Mouse (Mus musculus) hindbrain, embryonic 12.5 days (tissue): ENCODE measurements around the gene Rnf8. TPM values are rescaled to one million over a fixed set of nuclear protein-coding genes. Genes with fewer than 3 reads are reported as not detected.
A peak's percentile ranks its signal among the peaks of the same experiment; 100 is the strongest.

Experiments
- ATAC-seq: fragments of 200-750 bp; cut with Nextera tagmentation; 2 replicates; pipeline ENCODE4 v1.8.0; 2017; ENCODE audit warnings: moderate TSS enrichment; ENCODE audit not compliant: low FRiP score
- H3K27ac ChIP-seq: fragments of 300-500 bp; sonication (generic); 2 replicates; pipeline ENCODE4 v1.5.1; 2016; ENCODE audit warnings: mild to moderate bottlenecking
- H3K27me3 ChIP-seq: fragments of 300-500 bp; sonication (generic); 2 replicates; pipeline ENCODE4 v1.6.1; 2016; ENCODE audit warnings: mild to moderate bottlenecking
- H3K36me3 ChIP-seq: fragments of 300-500 bp; sonication (generic); 2 replicates; pipeline ENCODE4 v1.6.1; 2016; ENCODE audit warnings: mild to moderate bottlenecking
- H3K4me1 ChIP-seq: fragments of 300-500 bp; sonication (generic); 2 replicates; pipeline ENCODE4 v1.6.1; 2016
- H3K4me2 ChIP-seq: fragments of 300-500 bp; sonication (generic); replicated peaks from 2 replicates; pipeline ENCODE4 v1.6.1; 2016; ENCODE audit warnings: mild to moderate bottlenecking
- H3K4me3 ChIP-seq: fragments of 300-500 bp; sonication (generic); 2 replicates; pipeline ENCODE4 v1.5.1; 2016; ENCODE audit warnings: mild to moderate bottlenecking
- H3K9ac ChIP-seq: fragments of 300-500 bp; sonication (generic); 2 replicates; pipeline ENCODE4 v1.6.1; 2016; ENCODE audit warnings: mild to moderate bottlenecking, moderate library complexity
- H3K9me3 ChIP-seq: fragments of 300-500 bp; sonication (generic); replicated peaks from 2 replicates; pipeline ENCODE4 v1.6.1; 2016; ENCODE audit warnings: mild to moderate bottlenecking
- WGBS: fragments of 180-500 bp; shearing (Covaris S2); methylation state at CpG from one replicate; pipeline ENCODE4 v1.1.7; 2016; 5-methylcytosine and 5-hydroxymethylcytosine counted together
- polyA plus RNA-seq: library from polyadenylated mRNA; unstranded; fragments of >200 nt; fragmentation: Nextera tagmentation; extraction: Ambion mirVana; gene quantifications from 2 replicates; pipeline ENCODE4 v1.2.1, GENCODE M21; 2016

Rnf8 gene
- polyA plus RNA-seq: 100 and 105 TPM in 2 replicates

DNA sequence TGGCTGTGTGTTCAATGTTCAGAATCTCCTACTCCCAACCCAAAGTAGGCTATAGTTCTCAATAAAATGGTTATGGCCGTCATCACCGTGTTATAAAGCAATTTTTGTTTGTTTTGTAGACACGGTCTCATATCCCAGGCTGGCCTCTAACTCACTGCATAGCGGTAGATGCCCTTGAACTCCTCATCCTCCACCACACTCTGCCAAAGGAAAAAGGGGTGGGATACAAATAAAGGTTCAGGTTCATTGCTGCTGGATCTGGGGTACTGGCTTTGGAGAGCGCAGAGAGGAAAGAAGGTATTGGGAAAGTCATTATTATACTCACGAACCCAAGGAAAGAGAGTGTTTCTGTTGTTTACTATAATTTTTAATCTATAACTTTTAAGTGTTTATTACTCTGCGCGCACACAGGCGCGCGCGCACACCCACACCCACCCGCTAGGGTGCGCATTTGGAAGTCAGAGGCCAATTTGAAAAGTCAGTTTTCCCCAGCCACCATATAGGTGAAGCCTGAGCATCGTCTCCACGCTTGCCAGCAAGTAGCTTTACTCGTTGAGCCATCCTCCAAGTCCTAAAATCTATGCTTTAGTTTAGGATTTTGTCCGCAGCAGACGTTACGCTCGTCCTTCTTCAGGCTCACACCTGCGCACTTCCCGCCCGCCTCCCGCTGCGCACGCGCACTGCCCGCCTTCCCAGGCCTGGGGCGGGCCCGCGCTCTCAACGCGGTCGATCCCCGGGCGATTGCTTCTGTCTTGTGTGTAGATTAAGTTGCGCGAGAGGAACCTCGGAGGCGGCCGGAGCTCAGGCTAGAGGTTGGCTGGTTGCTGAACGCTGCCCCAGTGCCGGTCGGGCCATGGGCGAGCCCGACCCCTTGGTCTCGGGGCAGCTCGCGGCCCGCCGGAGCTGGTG is at the start of gene Rnf8, which contains the start of gene Gm28043:
Rnf8 (plus strand) TSS at position 676 of the 909 bp plus-strand sequence.
Gm28043 (plus strand) TSS at position 762 of the 909 bp plus-strand sequence.
- ATAC-seq: peak; percentile 88
- Histone ChIP-seq H3K9ac (peak within 1 kb of the TSS; percentile 99), H3K9me3 (no peaks in the 10 kb centered on the region), H3K36me3 (peaks cover 10% of the 10 kb centered on the region), H3K4me2 (peak within 1 kb of the TSS; percentile 68), H3K4me3 (peak within 1 kb of the TSS; percentile 98), H3K27ac (peak within 1 kb of the TSS; percentile 96), H3K4me1 (peaks cover 32% of the 10 kb centered on the region), H3K27me3 (0 out of 2 replicates have a peak, but pooled peaks cover 3% of the 10 kb centered on the region)
- WGBS: 2% methylated on average over 52 of the region's 52 CpGs

DNA sequence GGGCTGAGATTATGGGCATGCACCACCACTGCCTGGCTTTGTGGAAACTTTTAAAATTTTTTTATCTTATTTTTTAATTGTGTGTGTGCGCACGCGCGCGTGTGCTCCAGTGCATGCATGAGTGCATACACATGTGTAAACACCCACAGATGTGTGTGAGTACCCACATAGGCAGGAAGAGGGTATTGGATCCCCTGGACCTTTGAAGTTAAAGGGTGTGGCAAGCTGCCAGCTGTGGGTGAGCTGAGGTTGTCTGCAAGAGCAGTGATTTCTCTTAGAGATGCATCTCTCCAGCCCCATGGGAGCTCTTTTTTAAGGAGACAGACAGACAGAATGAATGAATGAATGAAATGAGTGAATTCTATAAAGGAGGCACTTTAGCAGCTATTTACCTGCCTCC is 49.1 kb upstream of the Rnf8 start:
- H3K27ac ChIP-seq: no peak overlapping the region
- no peaks in the 10 kb centered on the region for H3K9me3 ChIP-seq
- no peaks in the 10 kb centered on the region for H3K27me3 ChIP-seq
- ATAC-seq: no peak
- 97% methylated on average over 5 of the region's 5 CpGs for WGBS
- H3K4me2 ChIP-seq: no peak overlapping the region
- H3K4me1 ChIP-seq: no peaks in the 10 kb centered on the region
- no peak overlapping the region for H3K4me3 ChIP-seq
- peaks cover 29% of the 10 kb centered on the region for H3K36me3 ChIP-seq
- no peak overlapping the region for H3K9ac ChIP-seq

DNA sequence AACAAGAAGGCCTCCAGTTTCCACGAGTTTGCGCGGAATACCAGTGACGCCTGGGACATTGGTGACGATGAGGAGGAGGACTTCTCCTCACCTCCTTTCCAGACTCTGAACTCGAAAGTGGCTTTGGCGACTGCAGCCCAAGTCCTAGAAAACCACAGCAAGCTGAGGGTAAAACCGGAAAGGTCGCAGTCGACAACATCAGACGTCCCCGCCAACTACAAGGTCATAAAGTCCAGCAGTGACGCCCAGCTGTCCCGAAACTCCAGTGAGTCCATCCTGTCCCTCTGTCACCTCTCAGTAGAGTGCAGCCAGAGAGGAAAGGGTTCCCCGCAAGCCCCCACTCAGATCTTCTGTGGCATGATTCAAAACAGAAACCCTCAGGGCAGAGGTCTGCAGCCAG is 46.2 kb upstream of the Rnf8 start:
- Histone ChIP-seq H3K9me3 (no peaks in the 10 kb centered on the region), H3K27me3 (no peaks in the 10 kb centered on the region), H3K4me3 (no peak overlapping the region), H3K9ac (no peak overlapping the region), H3K36me3 (peaks cover 56% of the 10 kb centered on the region), H3K27ac (no peak overlapping the region), H3K4me1 (no peaks in the 10 kb centered on the region), H3K4me2 (no peak overlapping the region)
- WGBS: 87% methylated on average over 15 of the region's 15 CpGs
- no peak for ATAC-seq

DNA sequence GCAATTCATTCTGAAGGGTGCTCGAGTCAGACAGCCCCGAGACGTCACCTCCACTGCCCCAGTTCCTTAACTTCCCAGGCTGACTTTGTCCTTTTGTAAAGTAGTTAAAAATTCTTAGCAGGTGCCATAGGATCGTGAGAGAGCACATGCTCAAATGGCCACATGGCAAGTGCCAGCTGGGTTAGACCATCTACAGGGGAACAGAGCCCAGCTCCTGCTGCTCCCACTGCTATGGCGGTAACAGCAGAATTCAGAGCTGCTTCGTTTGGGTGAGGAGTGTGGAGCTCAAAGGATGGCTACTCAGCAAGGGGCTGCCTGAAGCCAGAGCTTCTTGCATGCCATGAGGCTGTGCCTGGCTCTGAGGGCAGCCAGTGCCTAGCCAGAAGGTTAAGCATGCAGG is 44.8 kb upstream of the Rnf8 start:
- Histone ChIP-seq H3K9ac (no peak overlapping the region), H3K4me3 (no peak overlapping the region), H3K27me3 (no peaks in the 10 kb centered on the region), H3K4me2 (no peak overlapping the region), H3K9me3 (no peaks in the 10 kb centered on the region), H3K4me1 (no peaks in the 10 kb centered on the region), H3K36me3 (peaks cover 64% of the 10 kb centered on the region), H3K27ac (no peak overlapping the region)
- 80% methylated on average over 6 of the region's 6 CpGs for WGBS
- no peak for ATAC-seq

DNA sequence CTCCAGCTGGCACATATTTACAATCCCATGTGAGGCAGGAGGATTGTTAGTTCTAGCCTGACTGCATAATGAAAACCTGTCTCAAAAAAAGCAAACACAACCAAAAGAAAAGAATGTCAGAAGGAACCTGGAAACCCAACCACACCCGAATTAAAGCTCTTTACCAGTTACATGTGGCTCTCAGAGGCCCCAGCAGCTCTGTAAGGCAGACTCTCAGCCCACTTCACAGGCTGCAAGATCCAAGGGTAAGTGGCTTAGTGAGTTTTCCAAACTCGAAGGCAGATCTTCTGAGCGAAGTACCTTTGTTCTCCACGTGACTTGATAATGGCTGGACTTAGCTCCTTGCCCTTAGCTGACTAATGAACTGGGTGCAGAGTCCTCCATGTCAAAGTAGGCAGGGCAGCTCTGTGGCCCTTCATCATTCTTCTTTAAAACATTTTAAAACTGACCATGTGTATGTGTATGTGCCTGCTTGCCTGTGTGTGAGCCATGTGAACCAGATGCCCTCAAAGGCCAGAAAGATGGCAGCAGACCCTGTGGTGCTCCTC is 34.9 kb upstream of the Rnf8 start:
- H3K27me3 ChIP-seq: no peaks in the 10 kb centered on the region
- no peaks in the 10 kb centered on the region for H3K9me3 ChIP-seq
- H3K4me2 ChIP-seq: no peak overlapping the region
- H3K4me3 ChIP-seq: no peak overlapping the region
- no peak for ATAC-seq
- WGBS: 92% methylated on average over 4 of the region's 4 CpGs
- peaks cover 83% of the 10 kb centered on the region for H3K36me3 ChIP-seq
- no peak overlapping the region for H3K27ac ChIP-seq
- H3K9ac ChIP-seq: no peak overlapping the region
- H3K4me1 ChIP-seq: no peaks in the 10 kb centered on the region; the same call in 1 of the 2 replicates

DNA sequence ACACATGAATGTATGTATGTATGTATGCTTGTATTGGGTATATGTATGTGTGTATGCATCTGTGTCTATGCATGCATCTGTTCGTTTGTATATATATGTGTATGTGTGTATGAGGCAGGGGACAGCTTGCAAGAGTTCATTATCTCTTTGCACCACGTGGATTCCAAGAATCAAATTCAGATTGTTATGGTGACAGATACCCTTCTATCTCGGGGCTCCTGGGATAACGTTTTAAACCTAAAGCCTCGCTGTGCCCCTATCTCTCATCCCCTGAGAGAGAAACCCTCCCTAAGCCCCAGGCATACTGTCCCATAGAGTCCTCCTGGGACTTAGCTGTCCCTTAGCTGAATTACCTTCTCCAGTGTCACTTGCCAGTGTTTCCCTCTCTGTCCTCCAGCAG is 31.0 kb upstream of the Rnf8 start:
- H3K27ac ChIP-seq: no peak overlapping the region
- no peak overlapping the region for H3K4me2 ChIP-seq
- no peaks in the 10 kb centered on the region; the same call in 1 of the 2 replicates for H3K4me1 ChIP-seq
- H3K9me3 ChIP-seq: no peaks in the 10 kb centered on the region
- H3K27me3 ChIP-seq: no peaks in the 10 kb centered on the region
- H3K9ac ChIP-seq: no peak overlapping the region
- ATAC-seq: no peak
- no peak overlapping the region for H3K4me3 ChIP-seq
- peaks cover 59% of the 10 kb centered on the region for H3K36me3 ChIP-seq
- 91% methylated on average over 5 of the region's 5 CpGs for WGBS

DNA sequence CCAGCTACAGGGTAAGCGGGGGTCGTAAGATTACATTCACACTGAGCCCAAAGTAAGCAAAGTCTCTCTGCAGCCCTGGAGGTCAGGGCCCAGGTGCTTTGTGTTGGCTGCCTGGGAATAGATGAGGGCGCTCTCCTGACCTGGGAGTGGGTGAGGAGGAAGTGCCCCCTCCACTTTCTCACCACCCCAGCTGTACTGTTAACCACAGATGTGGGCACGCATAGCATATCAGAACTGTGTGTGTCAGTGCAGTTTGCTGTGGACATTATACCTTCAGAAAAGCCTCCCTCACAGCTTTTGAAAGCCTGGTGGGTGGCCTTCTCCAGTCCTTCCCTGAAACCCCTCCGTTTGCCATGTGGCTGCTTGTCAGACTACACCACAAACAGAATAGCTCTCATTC is 30.3 kb upstream of the Rnf8 start:
- Histone ChIP-seq H3K4me3 (no peak overlapping the region), H3K4me2 (no peak overlapping the region), H3K9ac (no peak overlapping the region), H3K4me1 (peaks cover 7% of the 10 kb centered on the region), H3K9me3 (no peaks in the 10 kb centered on the region), H3K27ac (no peak overlapping the region), H3K27me3 (no peaks in the 10 kb centered on the region), H3K36me3 (peaks cover 53% of the 10 kb centered on the region)
- WGBS: 78% methylated on average over 5 of the region's 5 CpGs
- ATAC-seq: no peak

DNA sequence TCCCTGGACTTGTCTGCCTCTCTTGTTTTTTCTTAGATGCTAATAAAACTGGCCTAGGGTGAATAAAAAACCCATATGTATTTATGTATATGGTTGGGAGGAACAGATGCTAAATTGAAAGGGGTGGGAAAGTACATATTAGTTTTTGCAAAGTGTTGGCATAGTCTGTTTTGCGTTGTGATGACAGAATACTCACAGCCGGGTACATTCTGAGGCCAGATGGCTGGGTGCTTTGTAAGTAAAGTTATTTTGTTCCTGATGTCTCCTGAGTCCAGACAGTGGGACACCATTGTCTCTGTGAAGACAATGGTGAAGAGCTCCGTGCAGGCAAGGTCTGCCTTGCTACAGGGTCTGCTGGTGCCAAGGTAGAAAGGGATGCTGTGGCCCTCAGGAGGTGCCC is 29.9 kb upstream of the Rnf8 start:
- 75% methylated on average over 3 of the region's 3 CpGs for WGBS
- Histone ChIP-seq H3K27ac (no peak overlapping the region), H3K36me3 (peaks cover 48% of the 10 kb centered on the region), H3K27me3 (no peaks in the 10 kb centered on the region), H3K4me2 (no peak overlapping the region), H3K4me3 (no peak overlapping the region), H3K4me1 (peaks cover 12% of the 10 kb centered on the region), H3K9me3 (no peaks in the 10 kb centered on the region), H3K9ac (no peak overlapping the region)
- no peak for ATAC-seq

DNA sequence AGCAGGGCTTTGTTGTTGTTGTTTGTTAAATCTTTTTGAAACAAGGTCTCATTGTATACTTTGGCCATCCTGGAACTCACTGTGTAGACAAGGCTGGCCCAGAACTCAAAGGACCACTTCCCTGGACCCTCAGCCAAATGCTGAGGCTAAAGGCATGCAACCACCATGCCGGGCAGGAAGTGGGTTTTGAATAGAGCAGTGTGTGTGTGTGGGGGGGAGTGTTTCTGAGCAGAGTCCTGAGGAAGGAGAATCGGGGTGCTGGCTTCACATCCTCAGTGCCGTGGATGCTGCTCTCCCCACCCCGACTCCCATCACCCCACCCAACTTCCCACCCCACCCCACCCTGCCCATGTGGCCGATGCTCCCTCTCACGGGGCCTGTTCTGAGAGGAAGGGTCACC is 29.1 kb upstream of the Rnf8 start:
- no peaks in the 10 kb centered on the region for H3K27me3 ChIP-seq
- peaks cover 41% of the 10 kb centered on the region for H3K36me3 ChIP-seq
- H3K4me1 ChIP-seq: peaks cover 13% of the 10 kb centered on the region
- no peak for ATAC-seq
- no peak overlapping the region for H3K4me3 ChIP-seq
- 85% methylated on average over 6 of the region's 6 CpGs for WGBS
- no peaks in the 10 kb centered on the region for H3K9me3 ChIP-seq
- no peak overlapping the region for H3K27ac ChIP-seq
- no peak overlapping the region for H3K9ac ChIP-seq
- no peak overlapping the region for H3K4me2 ChIP-seq

DNA sequence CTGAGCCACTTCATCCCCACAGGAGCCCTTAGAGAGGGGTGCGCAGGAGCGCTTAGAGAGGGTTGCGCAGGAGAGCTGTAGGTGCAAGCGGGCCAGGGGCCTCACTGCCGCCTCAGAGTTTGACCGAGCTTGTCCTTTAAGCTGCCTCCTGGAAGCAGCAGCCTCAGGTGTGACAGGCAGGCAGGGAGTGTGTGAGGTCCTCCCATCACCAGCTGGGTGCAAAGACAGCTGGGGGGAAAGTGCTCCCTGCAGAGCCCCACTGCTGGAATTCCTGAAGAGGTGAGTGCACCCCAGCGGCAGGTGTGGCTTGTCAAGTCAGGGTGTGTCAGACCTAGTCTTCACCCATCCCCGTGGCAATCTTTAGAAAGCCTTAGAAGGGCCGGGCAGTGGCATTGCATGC is 27.7 kb upstream of the Rnf8 start:
- Histone ChIP-seq H3K9ac (no peak overlapping the region), H3K27me3 (no peaks in the 10 kb centered on the region), H3K4me3 (no peak overlapping the region), H3K4me2 (no peak overlapping the region), H3K27ac (no peak overlapping the region), H3K36me3 (peaks cover 31% of the 10 kb centered on the region), H3K9me3 (no peaks in the 10 kb centered on the region), H3K4me1 (peaks cover 13% of the 10 kb centered on the region)
- 88% methylated on average over 9 of the region's 9 CpGs for WGBS
- ATAC-seq: no peak

DNA sequence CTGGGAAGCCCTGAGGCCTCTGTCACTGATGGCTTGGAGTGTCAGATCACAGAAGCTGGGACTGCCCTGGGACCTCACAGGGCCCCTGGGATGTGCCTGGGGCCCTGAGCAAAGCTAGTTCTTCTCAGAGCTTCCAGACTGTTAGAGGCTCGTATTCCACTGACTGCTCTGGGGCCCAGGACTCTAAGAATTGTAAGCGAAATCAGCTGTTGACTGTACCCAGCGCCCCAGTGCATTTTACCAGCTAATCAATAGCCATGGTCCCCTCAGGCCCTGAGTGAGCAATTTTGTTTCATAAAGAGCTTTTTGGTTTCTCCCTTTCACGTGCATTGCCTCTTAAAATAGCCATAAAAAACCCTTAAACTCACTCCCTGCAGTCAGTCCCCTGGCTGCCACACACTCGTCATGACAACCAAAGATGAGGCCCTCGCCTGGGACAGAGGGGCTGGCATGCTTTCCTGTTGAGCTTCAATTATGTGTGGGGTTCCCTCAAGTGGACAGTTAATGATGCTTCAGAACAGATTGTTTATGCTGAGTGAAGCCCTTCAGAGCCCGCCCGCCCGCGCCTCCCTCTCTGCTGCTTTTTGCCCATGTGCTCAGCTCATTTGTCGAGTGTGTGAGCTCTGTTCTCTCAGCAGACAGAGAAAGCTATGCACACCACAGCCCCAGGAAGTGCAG is 25.2 kb upstream of the Rnf8 start:
- peak overlapping the region; percentile 66 for H3K27ac ChIP-seq
- H3K27me3 ChIP-seq: no peaks in the 10 kb centered on the region
- peaks cover 20% of the 10 kb centered on the region for H3K36me3 ChIP-seq
- H3K4me3 ChIP-seq: no peak overlapping the region
- H3K4me1 ChIP-seq: peaks cover 13% of the 10 kb centered on the region
- WGBS: 30% methylated on average over 10 of the region's 11 CpGs
- peak; percentile 61; the same call in 1 of the 2 replicates for ATAC-seq
- 0 out of 2 replicates have a peak overlapping the region, but pooled peaks have one; percentile 25 for H3K9ac ChIP-seq
- H3K4me2 ChIP-seq: no peak overlapping the region
- no peaks in the 10 kb centered on the region for H3K9me3 ChIP-seq
